Mouse (Mus musculus) CH12.LX (cell line): ENCODE data around the gene Il17re. TPM values are rescaled to one million over a fixed set of nuclear protein-coding genes. Genes with fewer than 3 reads are reported as not detected.

ENCODE experiments used
- DNase-seq: peaks from one replicate; pipeline ENCODE4 v3.0.0-alpha.2; 2013; ENCODE audit errors: extremely low read depth
- H3K27ac ChIP-seq: 2 replicates; pipeline ENCODE4 v1.5.1; 2012; ENCODE audit warnings: low read depth, mild to moderate bottlenecking, control low read depth, moderate library complexity; ENCODE audit not compliant: insufficient read depth
- H3K27me3 ChIP-seq: replicated peaks from 2 replicates; pipeline ENCODE3; 2012; ENCODE audit warnings: inconsistent platforms
- H3K36me3 ChIP-seq, 2 experiments: replicated peaks in 1 of 2; 2 replicates each; pipeline versions ENCODE3 to v1.6.1; 2012; ENCODE audit warnings: inconsistent platforms in 1 of 2, low read length in 1 of 2, mild to moderate bottlenecking in 1 of 2, mixed read lengths in 1 of 2, moderate library complexity in 1 of 2; ENCODE audit not compliant: control insufficient read depth in 1 of 2, insufficient read depth in 1 of 2
- H3K4me1 ChIP-seq, 2 experiments: 2 replicates each; pipeline ENCODE4 v1.6.1; 2012; ENCODE audit warnings: inconsistent platforms in 1 of 2, moderate library complexity in 1 of 2; ENCODE audit not compliant: insufficient read depth in 2 of 2, control insufficient read depth in 1 of 2
- H3K4me2 ChIP-seq: 2 replicates; pipeline ENCODE4 v1.6.1; 2012; ENCODE audit warnings: low read depth, mild to moderate bottlenecking, control low read depth; ENCODE audit not compliant: poor library complexity, insufficient read depth, severe bottlenecking
- H3K4me3 ChIP-seq, 3 experiments: fragments of 150-350 bp in 1 of 3; sonication (generic) in 1 of 3; replicated peaks in 1 of 3; 2 replicates each; pipeline versions ENCODE3 to v1.5.1; 2011 to 2012; ENCODE audit warnings: low read depth in 2 of 3, low read length in 2 of 3, mild to moderate bottlenecking in 2 of 3, moderate library complexity in 2 of 3, control low read depth in 1 of 3, improper control_type of control experiment in 1 of 3, inconsistent platforms in 1 of 3, mixed read lengths in 1 of 3; ENCODE audit not compliant: poor library complexity in 1 of 3
- H3K79me2 ChIP-seq: replicated peaks from 2 replicates; pipeline ENCODE4 v1.6.1; 2012; ENCODE audit warnings: mild to moderate bottlenecking, moderate library complexity; ENCODE audit not compliant: control insufficient read depth, poor library complexity, insufficient read depth, severe bottlenecking; ENCODE audit errors: extremely low read depth
- H3K9ac ChIP-seq: 2 replicates; pipeline ENCODE4 v1.6.1; 2012; ENCODE audit warnings: low read depth, mild to moderate bottlenecking, control low read depth, moderate library complexity; ENCODE audit not compliant: insufficient read depth
- H3K9me3 ChIP-seq: replicated peaks from 2 replicates; pipeline ENCODE3; 2012; ENCODE audit warnings: low read length, inconsistent platforms, mixed read lengths
- BHLHE40 ChIP-seq: IDR thresholded peaks from 2 replicates; pipeline ENCODE4 v1.6.1; 2011; ENCODE audit warnings: mild to moderate bottlenecking, low read depth, low read length, improper control_type of control experiment
- CHD1 ChIP-seq: IDR thresholded peaks from 2 replicates; pipeline ENCODE4 v1.6.1; 2012; ENCODE audit warnings: low read depth, low read length, improper control_type of control experiment, inconsistent platforms
- CHD2 ChIP-seq: IDR thresholded peaks from 2 replicates; pipeline ENCODE4 v1.6.1; 2011; ENCODE audit warnings: low read length, improper control_type of control experiment
- E2F4 ChIP-seq: IDR thresholded peaks from 2 replicates; pipeline ENCODE4 v1.6.1; 2011; ENCODE audit warnings: low read depth, low read length, improper control_type of control experiment; ENCODE audit not compliant: insufficient replicate concordance
- ELF1 ChIP-seq: IDR thresholded peaks from 2 replicates; pipeline ENCODE4 v1.6.1; 2014; ENCODE audit warnings: low read depth, mild to moderate bottlenecking, inconsistent platforms, low read length, improper control_type of control experiment
- ETS1 ChIP-seq: conservative IDR thresholded peaks from 2 replicates; pipeline ENCODE4 v1.6.1; 2012; ENCODE audit warnings: low read depth, mild to moderate bottlenecking, inconsistent platforms, low read length, improper control_type of control experiment, moderate library complexity
- GABPA ChIP-seq: IDR thresholded peaks from 2 replicates; pipeline ENCODE4 v1.6.1; 2012; ENCODE audit warnings: low read depth, low read length, improper control_type of control experiment, inconsistent platforms; ENCODE audit not compliant: insufficient replicate concordance
- HCFC1 ChIP-seq: IDR thresholded peaks from 2 replicates; pipeline ENCODE4 v1.6.1; 2012; ENCODE audit warnings: low read depth, mild to moderate bottlenecking, inconsistent platforms, low read length, improper control_type of control experiment
- IRF4 ChIP-seq: IDR thresholded peaks from 2 replicates; pipeline ENCODE4 v1.6.1; 2014; ENCODE audit warnings: low read depth, mild to moderate bottlenecking, inconsistent platforms, low read length, improper control_type of control experiment
- JUND ChIP-seq: conservative IDR thresholded peaks from 2 replicates; pipeline ENCODE4 v1.6.1; 2011; ENCODE audit warnings: low read depth, low read length, improper control_type of control experiment
- MAFK ChIP-seq: IDR thresholded peaks from 2 replicates; pipeline ENCODE4 v1.6.1; 2011; ENCODE audit warnings: low read length, improper control_type of control experiment; ENCODE audit not compliant: insufficient replicate concordance
- MAX ChIP-seq: IDR thresholded peaks from 2 replicates; pipeline ENCODE4 v1.6.1; 2011; ENCODE audit warnings: low read length, improper control_type of control experiment
- MAZ ChIP-seq: IDR thresholded peaks from 2 replicates; pipeline ENCODE4 v1.6.1; 2012; ENCODE audit warnings: low read depth, mild to moderate bottlenecking, inconsistent platforms, low read length, improper control_type of control experiment, moderate library complexity
- MEF2A ChIP-seq: IDR thresholded peaks from 2 replicates; pipeline ENCODE4 v1.6.1; 2014; ENCODE audit warnings: low read depth, mild to moderate bottlenecking, inconsistent platforms, low read length, improper control_type of control experiment, borderline replicate concordance
- MXI1 ChIP-seq: IDR thresholded peaks from 2 replicates; pipeline ENCODE4 v1.6.1; 2011; ENCODE audit warnings: mild to moderate bottlenecking, low read depth, low read length, improper control_type of control experiment
- MYC ChIP-seq: IDR thresholded peaks from 2 replicates; pipeline ENCODE4 v1.6.1; 2011; ENCODE audit warnings: low read depth, mild to moderate bottlenecking, improper control_type of control experiment, low read length
- NRF1 ChIP-seq: IDR thresholded peaks from 2 replicates; pipeline ENCODE4 v1.6.1; 2014; ENCODE audit warnings: low read depth, mild to moderate bottlenecking, inconsistent platforms, low read length, improper control_type of control experiment, moderate library complexity
- PAX5 ChIP-seq: IDR thresholded peaks from 2 replicates; pipeline ENCODE4 v1.6.1; 2012; ENCODE audit warnings: low read length, inconsistent platforms, mixed read lengths
- POLR2A ChIP-seq: IDR thresholded peaks from 2 replicates; pipeline ENCODE4 v1.6.1; 2011; ENCODE audit warnings: low read depth, mild to moderate bottlenecking, improper control_type of control experiment, low read length
- POLR2AphosphoS2 ChIP-seq: IDR thresholded peaks from 2 replicates; pipeline ENCODE4 v1.6.1; 2011; ENCODE audit warnings: low read depth, low read length, improper control_type of control experiment
- RAD21 ChIP-seq: IDR thresholded peaks from 2 replicates; pipeline ENCODE4 v1.6.1; 2011; ENCODE audit warnings: low read depth, mild to moderate bottlenecking, low read length, improper control_type of control experiment, moderate library complexity
- RCOR1 ChIP-seq: conservative IDR thresholded peaks from 2 replicates; pipeline ENCODE4 v1.6.1; 2012; ENCODE audit warnings: low read depth, mild to moderate bottlenecking, inconsistent platforms, low read length, improper control_type of control experiment
- SIN3A ChIP-seq: IDR thresholded peaks from 2 replicates; pipeline ENCODE4 v1.6.1; 2012; ENCODE audit warnings: low read length, improper control_type of control experiment, inconsistent platforms
- TCF12 ChIP-seq: IDR thresholded peaks from 2 replicates; pipeline ENCODE4 v1.6.1; 2014; ENCODE audit warnings: low read depth, mild to moderate bottlenecking, inconsistent platforms, low read length, improper control_type of control experiment
- UBTF ChIP-seq: IDR thresholded peaks from 2 replicates; pipeline ENCODE4 v1.6.1; 2012; ENCODE audit warnings: low read depth, mild to moderate bottlenecking, inconsistent platforms, low read length, improper control_type of control experiment, moderate library complexity
- USF1 ChIP-seq: IDR thresholded peaks from 2 replicates; pipeline ENCODE4 v1.6.1; 2014; ENCODE audit warnings: low read depth, mild to moderate bottlenecking, inconsistent platforms, low read length, improper control_type of control experiment
- USF2 ChIP-seq: conservative IDR thresholded peaks from 2 replicates; pipeline ENCODE4 v1.6.1; 2011; ENCODE audit warnings: low read depth, low read length, improper control_type of control experiment
- ZC3H11A ChIP-seq: IDR thresholded peaks from 2 replicates; pipeline ENCODE4 v1.6.1; 2012; ENCODE audit warnings: low read depth, mild to moderate bottlenecking, inconsistent platforms, low read length, improper control_type of control experiment
- ZKSCAN1 ChIP-seq: IDR thresholded peaks from 2 replicates; pipeline ENCODE4 v1.6.1; 2012; ENCODE audit warnings: low read depth, inconsistent platforms, low read length, improper control_type of control experiment, borderline replicate concordance
- ZNF384 ChIP-seq: IDR thresholded peaks from 2 replicates; pipeline ENCODE4 v1.6.1; 2012; ENCODE audit warnings: low read depth, low read length, improper control_type of control experiment, inconsistent platforms
- dilution Hi-C: fragments of 300-500 bp; cut with MboI; formaldehyde crosslinking; loops from 2 replicates; pipeline ENCODE4 v1.14.3; 2020; ENCODE audit warnings: low sequenced_read_pairs; ENCODE audit not compliant: extremely low pct_unique_long_range_greater_than_20kb, extremely low pct_ligation_motif_present
- in situ Hi-C: fragments of 300-500 bp; cut with MboI; formaldehyde crosslinking; loops from 3 replicates; pipeline ENCODE4 v1.14.3; 2019; ENCODE audit warnings: low sequenced_read_pairs, low pct_ligation_motif_present, low pct_unique_long_range_greater_than_20kb, mixed read lengths
- polyA plus RNA-seq: library from polyadenylated mRNA; unstranded; fragments of >175 nt; gene quantifications from 2 replicates; pipeline ENCODE4 v1.2.1, GENCODE M21; 2012; ENCODE audit warnings: low read depth; ENCODE audit not compliant: insufficient read length
- total RNA-seq, 2 experiments: library from RNA; depleted of rRNA; stranded (reverse); fragments of 300-350 nt in 1 of 2; fragments of >200 nt in 1 of 2; gene quantifications; 2 replicates each; pipeline ENCODE4 v1.2.3; 2012 to 2014

Il17re gene
- total and polyA plus RNA-seq, 3 experiments = 0.13 TPM; not detected in 1

GRCm38 (mm10) chr6:113482477-113483099 is 24.3 kb downstream of the Il17re start:
- dilution Hi-C loops (no loop called here), in situ Hi-C loops (no loop called here)
- H3K4me1 ChIP-seq = peaks cover 14 to 36% of the 10 kb centered on the region in 2 experiments
- peaks cover 2% of the 10 kb centered on the region for H3K9me3 ChIP-seq
- H3K27me3 ChIP-seq = peaks cover 7% of the 10 kb centered on the region
- peak overlapping the region; percentile 51 to 73 (median 58) for H3K4me3 ChIP-seq
- peak; percentile 25; the same call in 1 of the 2 replicates for TF ChIP-seq ELF1
- no peak for TF ChIP-seq HCFC1
- H3K9ac ChIP-seq = peak overlapping the region; percentile 31; the same call in 1 of the 2 replicates
- H3K36me3 ChIP-seq = peaks cover 0 to 7% of the 10 kb centered on the region in 2 experiments
- H3K4me2 ChIP-seq = peak overlapping the region; percentile 79
- DNase-seq = no peak
- no peak overlapping the region for H3K27ac ChIP-seq
- no peaks in the 10 kb centered on the region for H3K79me2 ChIP-seq

GRCm38 (mm10) chr6:113483100-113483615 is 24.9 kb downstream of the Il17re start, which contains the start of gene Creld1:
TSS of gene Creld1 (plus strand) at chr6:113483297.
- H3K4me1 ChIP-seq = peaks cover 15 to 42% of the 10 kb centered on the region in 2 experiments
- H3K4me2 ChIP-seq = peak within 1 kb of the TSS; percentile 88
- H3K9me3 ChIP-seq = peaks cover 2% of the 10 kb centered on the region
- H3K36me3 ChIP-seq = peaks cover 0 to 13% of the 10 kb centered on the region in 2 experiments
- no peak within 1 kb of the TSS for H3K27ac ChIP-seq
- in situ Hi-C loops (no loop called here), dilution Hi-C loops (no loop called here)
- H3K4me3 ChIP-seq = peak within 1 kb of the TSS; percentile 58 to 84 (median 73)
- no peaks in the 10 kb centered on the region for H3K79me2 ChIP-seq
- H3K9ac ChIP-seq = peak within 1 kb of the TSS; percentile 90
- DNase-seq = peak; percentile 96
- peaks cover 6% of the 10 kb centered on the region for H3K27me3 ChIP-seq
- TF ChIP-seq ETS1 (no peak), MEF2A (0 out of 2 replicates have a peak, but pooled peaks have one; percentile 26), RAD21 (no peak), POLR2AphosphoS2 (no peak), CHD1 (no peak), SIN3A (peak; percentile 75), MAZ (0 out of 2 replicates have a peak, but pooled peaks have one; percentile 26), RCOR1 (peak; percentile 81; the same call in 1 of the 2 replicates), BHLHE40 (no peak), UBTF (0 out of 2 replicates have a peak, but pooled peaks have one; percentile 52), PAX5 (no peak), TCF12 (0 out of 2 replicates have a peak, but pooled peaks have one; percentile 37), JUND (no peak), POLR2A (peak; percentile 94), USF2 (no peak), ZNF384 (peak; percentile 96), MAX (peak; percentile 77), MXI1 (peak; percentile 75), HCFC1 (peak; percentile 22; the same call in 1 of the 2 replicates), CHD2 (peak; percentile 53), MYC (peak; percentile 66; the same call in 1 of the 2 replicates), ZKSCAN1 (no peak), GABPA (no peak), ELF1 (no peak; the same call in 1 of the 2 replicates), ZC3H11A (no peak), MAFK (no peak), USF1 (no peak; the same call in 1 of the 2 replicates), NRF1 (peak; percentile 18; the same call in 1 of the 2 replicates), IRF4 (no peak), E2F4 (no peak)
